Mouse (Mus musculus) limb, embryonic 13.5 days (tissue): Measurements from ENCODE around the gene Dock2. TPM values are rescaled to one million over a fixed set of nuclear protein-coding genes. Genes with fewer than 3 reads are reported as not detected.
"Not testable (repeated sequence)": the region's sequence is repeated elsewhere in the genome, so short reads cannot be mapped to it uniquely, and the experiment has no call there.

Source experiments
- ATAC-seq: fragments of 200-750 bp; cut with Nextera tagmentation; 2 replicates; pipeline ENCODE4 v1.8.0; 2017; ENCODE audit warnings: low read depth, moderate number of reproducible peaks, moderate TSS enrichment; ENCODE audit not compliant: low FRiP score
- H3K27ac ChIP-seq: fragments of 300-500 bp; sonication (generic); 2 replicates; pipeline ENCODE4 v1.5.1; 2015; ENCODE audit warnings: inconsistent platforms, mild to moderate bottlenecking, moderate library complexity
- H3K27me3 ChIP-seq: fragments of 300-500 bp; sonication (generic); 2 replicates; pipeline ENCODE4 v1.6.1; 2015; ENCODE audit warnings: mild to moderate bottlenecking, inconsistent platforms
- H3K36me3 ChIP-seq: fragments of 300-500 bp; sonication (generic); 2 replicates; pipeline ENCODE4 v1.6.1; 2015; ENCODE audit warnings: inconsistent platforms, mild to moderate bottlenecking, moderate library complexity
- H3K4me1 ChIP-seq: fragments of 300-500 bp; sonication (generic); 2 replicates; pipeline ENCODE4 v1.6.1; 2015; ENCODE audit warnings: inconsistent platforms
- H3K4me2 ChIP-seq: fragments of 300-500 bp; sonication (generic); replicated peaks from 2 replicates; pipeline ENCODE4 v1.6.1; 2015; ENCODE audit warnings: inconsistent platforms, mild to moderate bottlenecking, moderate library complexity
- H3K4me3 ChIP-seq: fragments of 300-500 bp; sonication (generic); 2 replicates; pipeline ENCODE4 v1.5.1; 2015; ENCODE audit warnings: moderate library complexity, mild to moderate bottlenecking, inconsistent platforms
- H3K9ac ChIP-seq: fragments of 300-500 bp; sonication (generic); 2 replicates; pipeline ENCODE4 v1.6.1; 2015; ENCODE audit warnings: mild to moderate bottlenecking, inconsistent platforms
- H3K9me3 ChIP-seq: fragments of 300-500 bp; sonication (generic); 2 replicates; pipeline ENCODE4 v1.6.1; 2016; ENCODE audit warnings: inconsistent platforms
- WGBS: fragments of 180-500 bp; shearing (Covaris S2); methylation state at CpG from one replicate; pipeline ENCODE4 v1.1.7; 2015; 5-methylcytosine and 5-hydroxymethylcytosine counted together
- polyA plus RNA-seq: library from polyadenylated mRNA; unstranded; fragments of >200 nt; fragmentation: Nextera tagmentation; extraction: Ambion mirVana; gene quantifications from 2 replicates; pipeline ENCODE4 v1.2.1, GENCODE M21; 2015

The Dock2 gene
- polyA plus RNA-seq, result 1.1 and 1.3 TPM in 2 replicates

- Histone ChIP-seq H3K4me2 (no peak within 1 kb of the TSS), H3K4me1 (no peaks in the 10 kb centered on the region), H3K9ac (no peak within 1 kb of the TSS), H3K36me3 (no peaks in the 10 kb centered on the region), H3K9me3 (no peaks in the 10 kb centered on the region), H3K27me3 (no peaks in the 10 kb centered on the region), H3K4me3 (no peak within 1 kb of the TSS), H3K27ac (no peak within 1 kb of the TSS)
- 86% methylated on average over 12 of the region's 12 CpGs for WGBS
- ATAC-seq, result no peak
Observed at GRCm38 (mm10) chr11:34783587-34784043, at the start of gene Dock2. TSS of gene Dock2 (minus strand) at chr11:34783892.

GRCm38 (mm10) chr11:34832678-34833077 lies 49.0 kb upstream of the Dock2 start:
- no peaks in the 10 kb centered on the region for H3K9me3 ChIP-seq
- H3K36me3 ChIP-seq, result peaks cover 29% of the 10 kb centered on the region
- peak overlapping the region; percentile 88 for H3K9ac ChIP-seq
- no peak overlapping the region for H3K27ac ChIP-seq
- ATAC-seq, result no peak
- no peaks in the 10 kb centered on the region for H3K27me3 ChIP-seq
- 14% methylated on average over 5 of the region's 5 CpGs for WGBS
- peaks cover 16% of the 10 kb centered on the region for H3K4me1 ChIP-seq
- H3K4me3 ChIP-seq, result peak overlapping the region; percentile 75
- H3K4me2 ChIP-seq, result peak overlapping the region; percentile 70

- WGBS, result 90% methylated on average over 3 of the region's 3 CpGs
- ATAC-seq, result no peak
- no peak overlapping the region for H3K9ac ChIP-seq
- H3K36me3 ChIP-seq, result peaks cover 51% of the 10 kb centered on the region
- H3K27me3 ChIP-seq, result no peaks in the 10 kb centered on the region
- peaks cover 9% of the 10 kb centered on the region for H3K4me1 ChIP-seq
- no peak overlapping the region for H3K4me2 ChIP-seq
- H3K4me3 ChIP-seq, result no peak overlapping the region
- H3K27ac ChIP-seq, result no peak overlapping the region
- no peaks in the 10 kb centered on the region for H3K9me3 ChIP-seq
Observed at GRCm38 (mm10) chr11:34827803-34828202, 44.1 kb upstream of the Dock2 start.

- H3K4me2 ChIP-seq, result no peak overlapping the region
- no peak overlapping the region for H3K9ac ChIP-seq
- H3K9me3 ChIP-seq, result no peaks in the 10 kb centered on the region
- no peaks in the 10 kb centered on the region for H3K27me3 ChIP-seq
- 88% methylated on average over 2 of the region's 2 CpGs for WGBS
- 0 out of 2 replicates have a peak, but pooled peaks cover under 1% of the 10 kb centered on the region for H3K4me1 ChIP-seq
- no peak for ATAC-seq
- no peak overlapping the region for H3K27ac ChIP-seq
- peaks cover 57% of the 10 kb centered on the region for H3K36me3 ChIP-seq
- H3K4me3 ChIP-seq, result no peak overlapping the region
Observed at GRCm38 (mm10) chr11:34826940-34827339, 43.2 kb upstream of the Dock2 start.

- Histone ChIP-seq H3K4me3 (no peak overlapping the region), H3K9ac (no peak overlapping the region), H3K4me2 (no peak overlapping the region), H3K9me3 (no peaks in the 10 kb centered on the region), H3K27ac (no peak overlapping the region), H3K4me1 (no peaks in the 10 kb centered on the region), H3K27me3 (no peaks in the 10 kb centered on the region), H3K36me3 (peaks cover 68% of the 10 kb centered on the region)
- no peak for ATAC-seq
- WGBS, result 92% methylated on average over 4 of the region's 4 CpGs
Observed at GRCm38 (mm10) chr11:34824791-34825190, 41.1 kb upstream of the Dock2 start.

- no peak for ATAC-seq
- Histone ChIP-seq H3K4me2 (no peak overlapping the region), H3K4me1 (no peaks in the 10 kb centered on the region), H3K36me3 (peaks cover 69% of the 10 kb centered on the region), H3K9ac (no peak overlapping the region), H3K27me3 (no peaks in the 10 kb centered on the region), H3K9me3 (no peaks in the 10 kb centered on the region), H3K4me3 (no peak overlapping the region), H3K27ac (no peak overlapping the region)
- 18% methylated on average over 2 of the region's 2 CpGs for WGBS
Observed at GRCm38 (mm10) chr11:34814767-34815166, 31.1 kb upstream of the Dock2 start.

- Histone ChIP-seq H3K4me1 (no peaks in the 10 kb centered on the region), H3K27me3 (no peaks in the 10 kb centered on the region), H3K9ac (no peak overlapping the region), H3K27ac (no peak overlapping the region), H3K9me3 (no peaks in the 10 kb centered on the region), H3K4me2 (no peak overlapping the region), H3K4me3 (no peak overlapping the region), H3K36me3 (peaks cover 70% of the 10 kb centered on the region)
- WGBS, result 89% methylated on average over 6 of the region's 6 CpGs
- ATAC-seq, result no peak
Observed at GRCm38 (mm10) chr11:34814319-34814718, 30.6 kb upstream of the Dock2 start.

GRCm38 (mm10) chr11:34805026-34805425 lies 21.3 kb upstream of the Dock2 start:
- H3K27ac ChIP-seq, H3K36me3 ChIP-seq, H3K4me3 ChIP-seq, H3K4me2 ChIP-seq, ATAC-seq, H3K9me3 ChIP-seq, H3K9ac ChIP-seq, H3K27me3 ChIP-seq, H3K4me1 ChIP-seq: not testable (repeated sequence)
- WGBS, result 84% methylated on average over 4 of the region's 4 CpGs

GRCm38 (mm10) chr11:34798066-34798465 lies 14.4 kb upstream of the Dock2 start:
- H3K4me2 ChIP-seq, H3K27ac ChIP-seq, H3K4me1 ChIP-seq, H3K9ac ChIP-seq, H3K4me3 ChIP-seq, H3K27me3 ChIP-seq, H3K36me3 ChIP-seq, ATAC-seq, H3K9me3 ChIP-seq: not testable (repeated sequence)
- WGBS, result 39% methylated on average over 8 of the region's 8 CpGs

GRCm38 (mm10) chr11:34796097-34796496 lies 12.4 kb upstream of the Dock2 start:
- Histone ChIP-seq H3K27ac (no peak overlapping the region), H3K4me3 (no peak overlapping the region), H3K36me3 (no peaks in the 10 kb centered on the region), H3K9ac (no peak overlapping the region), H3K4me1 (no peaks in the 10 kb centered on the region), H3K4me2 (no peak overlapping the region), H3K27me3 (no peaks in the 10 kb centered on the region), H3K9me3 (no peaks in the 10 kb centered on the region)
- 28% methylated on average over 4 of the region's 4 CpGs for WGBS
- ATAC-seq, result no peak

- Histone ChIP-seq H3K4me2 (no peak overlapping the region), H3K36me3 (no peaks in the 10 kb centered on the region), H3K9me3 (no peaks in the 10 kb centered on the region), H3K4me3 (no peak overlapping the region), H3K27ac (no peak overlapping the region), H3K4me1 (no peaks in the 10 kb centered on the region), H3K9ac (no peak overlapping the region), H3K27me3 (no peaks in the 10 kb centered on the region)
- WGBS, result 61% methylated on average over 8 of the region's 8 CpGs
- no peak for ATAC-seq
Observed at GRCm38 (mm10) chr11:34791872-34792271, 8.2 kb upstream of the Dock2 start.

- H3K27me3 ChIP-seq, result no peaks in the 10 kb centered on the region
- no peaks in the 10 kb centered on the region for H3K4me1 ChIP-seq
- no peaks in the 10 kb centered on the region for H3K36me3 ChIP-seq
- H3K9ac ChIP-seq, result no peak overlapping the region
- H3K4me3 ChIP-seq, result no peak overlapping the region
- no peak for ATAC-seq
- H3K4me2 ChIP-seq, result no peak overlapping the region
- no peaks in the 10 kb centered on the region for H3K9me3 ChIP-seq
- H3K27ac ChIP-seq, result no peak overlapping the region
Observed at GRCm38 (mm10) chr11:34784864-34785263, 1.2 kb upstream of the Dock2 start.
